Mouse (Mus musculus) adrenal gland, adult 10 weeks (tissue): ENCODE measurements around the gene Rara. TPM values are rescaled to one million over a fixed set of nuclear protein-coding genes. Genes with fewer than 3 reads are reported as not detected.

Experiments
- polyA plus RNA-seq: library from polyadenylated mRNA; stranded (reverse); fragments of 350-450 nt; fragmentation: Illumina TruSeq; extraction: RNeasy Lipid Tissue Mini Kit (QIAGEN cat#74804); gene quantifications from one replicate; pipeline ENCODE4 v1.2.3, GENCODE M21; 2014; ENCODE audit warnings: low read depth, low replicate concordance

Rara gene
- polyA plus RNA-seq = 1.1 TPM

DNA sequence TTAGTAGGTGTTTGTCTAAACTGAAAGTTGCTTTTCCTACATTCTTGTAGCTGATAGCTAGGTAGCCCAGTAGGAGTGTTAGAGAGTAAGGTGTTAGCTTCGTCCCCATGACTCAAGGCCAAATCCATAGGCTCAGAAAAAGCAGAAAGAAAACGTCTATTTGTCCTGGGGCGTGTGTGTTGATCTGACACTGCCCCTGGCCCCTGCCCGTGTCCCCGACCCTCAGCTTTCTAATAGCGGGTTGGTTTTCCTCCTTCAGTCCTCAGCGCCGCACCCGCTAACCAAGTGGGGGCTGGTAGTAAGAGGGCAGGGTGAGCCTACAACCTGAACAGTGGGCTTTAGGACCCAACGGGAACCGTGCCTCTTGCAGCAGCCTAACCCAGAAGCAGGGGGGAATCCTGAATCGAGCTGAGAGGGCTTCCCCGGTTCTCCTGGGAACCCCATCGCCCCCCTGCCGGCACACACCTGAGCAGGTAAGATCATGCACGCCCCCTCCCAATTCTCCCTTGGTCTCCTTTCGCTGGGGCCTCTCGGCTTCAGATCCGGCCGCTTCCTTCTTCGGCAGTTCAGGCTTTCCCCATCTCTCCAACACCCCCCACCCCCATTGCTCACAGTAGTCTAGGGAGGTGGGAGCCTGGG, at the start of gene Rara:
Rara (plus strand) TSS at position 381 of the 639 bp plus-strand sequence.

DNA sequence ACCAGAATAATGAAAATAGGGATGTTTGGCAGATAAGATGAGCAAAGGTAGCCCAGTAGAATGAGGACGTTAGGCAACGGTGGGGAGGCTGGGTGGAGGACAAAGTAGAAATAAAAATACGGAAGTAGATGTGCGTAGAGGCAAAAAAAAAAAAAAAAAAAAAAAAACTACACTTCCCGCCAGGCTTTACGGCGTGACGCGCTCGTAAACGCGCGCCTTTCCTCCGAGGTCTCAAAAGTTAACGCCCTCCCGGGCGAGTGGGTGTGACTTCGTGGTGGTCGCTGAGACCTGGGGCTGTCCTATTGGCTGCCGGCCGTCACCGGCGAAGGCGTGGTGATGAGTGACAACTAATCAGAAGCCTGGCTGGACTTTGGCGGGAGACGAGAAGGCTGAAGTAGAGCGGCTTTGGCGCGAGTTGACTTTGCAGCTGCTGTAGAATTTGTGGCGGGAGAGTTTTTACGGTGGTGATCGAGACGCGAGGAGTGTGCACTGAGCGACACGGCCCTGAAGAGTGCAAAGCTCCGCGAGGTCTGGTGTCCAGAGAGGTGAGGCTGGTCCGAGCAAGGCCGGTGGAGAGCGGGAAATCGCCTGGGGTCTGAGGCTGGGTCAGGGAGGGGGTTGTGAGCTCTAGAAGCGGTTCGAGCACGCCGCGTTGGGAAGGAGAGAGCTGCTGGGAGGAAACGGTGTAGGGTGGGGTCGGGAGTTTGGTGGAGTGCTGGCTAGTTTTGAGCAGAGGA, 20.0 kb upstream of the Rara start, which contains the start of gene Cdc6:
Cdc6 (plus strand) TSS at position 365 of the 737 bp plus-strand sequence.

DNA sequence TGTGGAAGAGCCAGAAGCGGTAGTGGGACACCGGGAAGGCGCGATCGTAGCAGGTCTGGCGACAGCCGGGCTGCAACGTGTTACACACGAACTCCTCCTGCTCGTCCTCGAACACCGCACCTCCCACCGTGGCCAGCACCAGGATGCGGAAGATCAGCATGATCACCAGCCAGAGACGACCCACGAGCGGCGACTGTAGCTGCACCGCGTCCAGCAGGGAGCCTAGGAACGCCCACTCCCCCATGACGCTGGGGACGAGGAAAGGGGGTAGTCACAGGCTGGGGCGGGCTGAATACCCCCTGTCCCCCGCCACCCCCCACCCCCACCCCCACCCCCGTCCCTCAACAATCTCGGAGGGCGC, 55.1 kb downstream of the Rara start, which contains the start of gene Gjd3:
Gjd3 (minus strand) TSS at position 244 of the 361 bp plus-strand sequence.

DNA sequence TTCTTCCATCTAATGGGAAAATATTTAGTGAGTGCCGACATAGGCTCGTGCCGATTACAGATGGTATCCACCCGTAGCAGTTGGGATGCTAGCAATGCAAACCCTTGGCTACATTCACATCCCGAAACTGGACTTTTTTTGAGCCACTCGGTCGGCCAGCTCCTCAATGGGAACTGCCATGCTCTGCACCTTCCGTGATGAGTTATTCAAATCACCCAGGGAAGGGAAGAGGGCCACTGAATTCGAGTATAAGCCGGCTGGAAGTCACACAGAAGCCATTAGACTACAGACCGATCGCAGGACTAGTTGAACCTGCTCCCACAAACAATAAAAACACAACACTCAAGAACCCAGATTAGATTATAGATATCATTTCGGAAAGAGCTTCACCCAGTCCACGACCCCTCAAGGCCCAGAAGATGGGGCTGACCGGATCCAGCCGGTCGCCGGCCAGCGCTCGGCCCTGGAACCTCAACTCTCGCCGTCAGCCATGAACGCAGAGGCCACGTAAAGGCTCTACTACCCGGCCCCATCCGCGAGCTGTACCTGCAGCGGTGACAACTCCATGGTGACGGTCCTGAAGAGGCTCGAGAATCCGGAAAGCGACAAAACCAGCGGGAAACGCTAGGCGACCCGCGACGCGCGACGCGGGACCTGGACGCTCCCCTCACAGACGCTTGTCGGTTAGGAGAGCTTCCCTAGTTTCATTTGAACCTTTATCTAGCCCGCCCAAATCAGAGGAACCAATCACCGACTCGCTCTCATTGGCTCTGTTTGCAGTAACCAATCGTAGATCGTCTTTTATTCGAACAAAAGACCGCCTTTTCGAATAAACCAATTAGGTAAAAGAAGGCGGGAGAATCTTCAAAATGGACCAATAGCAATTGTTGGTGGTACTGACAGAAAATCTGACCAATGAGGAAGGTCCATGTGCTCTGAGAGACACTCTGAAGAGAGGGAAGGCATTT, 96.2 kb downstream of the Rara start, which contains the start of gene Top2a:
Top2a (minus strand) TSS at position 690 of the 968 bp plus-strand sequence.

Other genes starting within 250 kb of the Rara start
- 17.7 TPM for gene Psmd3, start 245.3 kb upstream of the Rara start, polyA plus RNA-seq
- not detected for gene Csf3, start 226.6 kb upstream of the Rara start, polyA plus RNA-seq
- 5.1 TPM for gene Med24, start 198.4 kb upstream of the Rara start, polyA plus RNA-seq
- gene Thra, start 187.2 kb upstream of the Rara start, polyA plus RNA-seq = 10.6 TPM
- gene Nr1d1, start 152.5 kb upstream of the Rara start, polyA plus RNA-seq = 8.7 TPM
- gene Msl1, start 132.3 kb upstream of the Rara start, polyA plus RNA-seq = 93.3 TPM
- 20.9 TPM for gene Casc3, start 122.9 kb upstream of the Rara start, polyA plus RNA-seq
- 0.23 TPM for gene Rapgefl1, start 91.0 kb upstream of the Rara start, polyA plus RNA-seq
- gene Wipf2, start 64.2 kb upstream of the Rara start, polyA plus RNA-seq = 9.9 TPM
- gene Cdc6, start 20.0 kb upstream of the Rara start, polyA plus RNA-seq = 0.58 TPM
- gene Gjd3, start 55.2 kb downstream of the Rara start, polyA plus RNA-seq = not detected
- 19.0 TPM for gene Top2a, start 96.4 kb downstream of the Rara start, polyA plus RNA-seq
- gene Igfbp4, start 113.4 kb downstream of the Rara start, polyA plus RNA-seq = 23.3 TPM
- gene Tns4, start 161.5 kb downstream of the Rara start, polyA plus RNA-seq = 0.12 TPM
- not detected for gene Ccr7, start 227.3 kb downstream of the Rara start, polyA plus RNA-seq